Mouse (Mus musculus) erythroid progenitor cell, adult 5-6 weeks (primary cell): ENCODE results near the gene Atp6v1b1. TPM values are rescaled to one million over a fixed set of nuclear protein-coding genes. Genes with fewer than 3 reads are reported as not detected.

Experiments used
- ATAC-seq: replicated peaks from 2 replicates; pipeline ENCODE4 v1.8.0; 2016; ENCODE audit warnings: moderate number of reproducible peaks, mild to moderate bottlenecking, moderate TSS enrichment, inconsistent platforms; ENCODE audit not compliant: poor library complexity, low FRiP score, severe bottlenecking
- total RNA-seq, 2 experiments: library from RNA; stranded (forward) in 1 of 2; stranded (reverse) in 1 of 2; fragments of 150-400 nt in 1 of 2; fragments of 186-747, 209-891 nt in 1 of 2; gene quantifications; 2 replicates each; pipeline versions ENCODE4 v1.2.3 to v1.2.4; 2015 to 2017; ENCODE audit warnings: low replicate concordance in 2 of 2

Atp6v1b1 gene
- not detected in 2 replicates for total RNA-seq (2015; ENCODE audit: low replicate concordance)
- total RNA-seq (2017; ENCODE audit: low replicate concordance): not detected in 2 replicates

GRCm38 (mm10) chr6:83742761-83743160, at the start of gene Atp6v1b1:
Gene Atp6v1b1, plus strand, starts transcription at chr6:83742990.
- ATAC-seq: no peak

GRCm38 (mm10) chr6:83693835-83694234, 49.0 kb upstream of the Atp6v1b1 start:
- no peak for ATAC-seq

GRCm38 (mm10) chr6:83695731-83696130, 47.1 kb upstream of the Atp6v1b1 start:
- no peak for ATAC-seq

GRCm38 (mm10) chr6:83696684-83697083, 46.1 kb upstream of the Atp6v1b1 start:
- ATAC-seq: no peak

- no peak for ATAC-seq
Measured at GRCm38 (mm10) chr6:83697932-83698331, 44.9 kb upstream of the Atp6v1b1 start.

- no peak for ATAC-seq
Measured at GRCm38 (mm10) chr6:83699971-83700370, 42.8 kb upstream of the Atp6v1b1 start.

- no peak for ATAC-seq
Measured at GRCm38 (mm10) chr6:83701001-83701400, 41.8 kb upstream of the Atp6v1b1 start.

- no peak for ATAC-seq
Measured at GRCm38 (mm10) chr6:83702146-83702999, 40.4 kb upstream of the Atp6v1b1 start.

- ATAC-seq: no peak
Measured at GRCm38 (mm10) chr6:83703000-83703721, 39.6 kb upstream of the Atp6v1b1 start.

GRCm38 (mm10) chr6:83703722-83704078, 39.1 kb upstream of the Atp6v1b1 start:
- ATAC-seq: no peak

GRCm38 (mm10) chr6:83704294-83704693, 38.5 kb upstream of the Atp6v1b1 start:
- no peak for ATAC-seq

- no peak for ATAC-seq
Measured at GRCm38 (mm10) chr6:83704701-83705100, 38.1 kb upstream of the Atp6v1b1 start.

- ATAC-seq: no peak
Measured at GRCm38 (mm10) chr6:83707738-83708510, 34.9 kb upstream of the Atp6v1b1 start.

- no peak for ATAC-seq
Measured at GRCm38 (mm10) chr6:83710361-83711066, 32.3 kb upstream of the Atp6v1b1 start.

GRCm38 (mm10) chr6:83711067-83711675, 31.6 kb upstream of the Atp6v1b1 start, which contains the start of gene Vax2:
Gene Vax2, plus strand, starts transcription at chr6:83711264.
- ATAC-seq: no peak

- ATAC-seq: no peak
Measured at GRCm38 (mm10) chr6:83711725-83712475, 30.9 kb upstream of the Atp6v1b1 start.

GRCm38 (mm10) chr6:83713271-83714136, 29.3 kb upstream of the Atp6v1b1 start:
- no peak for ATAC-seq
